Comparison of ENCODE assay signal across 15 mouse cellular contexts in genomic region chr8:88382311-88383163, GRCm38 (mm10). TPM values are rescaled to one million over a fixed set of nuclear protein-coding genes. Genes with fewer than 3 reads are reported as not detected.
DNase-seq lines count a peak whose midpoint lies in the region; ATAC-seq and TF ChIP-seq lines count a peak whose summit lies in the region.
"Had no signal": no experiment of that assay in that cellular context is flagged by ENCODE, and none has a peak within 500 bp of the region (broad histone marks: within the 10 kb centered on the region; RNA-seq: fewer than 3 reads in every experiment).

No protein-coding gene starts in this region.

- H3K4me1 ChIP-seq in kidney, postnatal 0 days (replicated peaks; ENCODE audit: insufficient read depth, low read length), result no peaks in the 10 kb centered on the region
- H3K4me1 ChIP-seq in forebrain, embryonic 10.5 days, result peaks cover 16% of the 10 kb centered on the region
- H3K4me1 ChIP-seq in limb, embryonic 15.5 days, result peaks cover 13% of the 10 kb centered on the region
- H3K4me1 ChIP-seq: liver, embryonic 13.5 days had no signal

- 60% methylated on average over 31 of the region's 31 CpGs for WGBS in kidney, postnatal 0 days
- 53% methylated on average over 31 of the region's 31 CpGs for WGBS in forebrain, embryonic 10.5 days
- 35% methylated on average over 31 of the region's 31 CpGs for WGBS in limb, embryonic 15.5 days

- H3K9ac ChIP-seq in kidney, postnatal 0 days (ENCODE audit: low read depth, low read length), result no peak overlapping the region
- H3K9ac ChIP-seq in limb, embryonic 15.5 days, result no peak overlapping the region
- H3K9ac ChIP-seq: liver, embryonic 13.5 days had no signal

- H3K4me2 ChIP-seq in kidney, postnatal 0 days (ENCODE audit: low read length), result no peak overlapping the region
- H3K4me2 ChIP-seq in limb, embryonic 15.5 days, result peak overlapping the region; percentile 14
- H3K4me2 ChIP-seq: heart, embryonic 11.5 days; liver, embryonic 13.5 days had no signal

- H3K9me3 ChIP-seq in kidney, postnatal 0 days (replicated peaks; ENCODE audit: low read length), result no peaks in the 10 kb centered on the region
- H3K9me3 ChIP-seq in forebrain, embryonic 10.5 days, result no peaks in the 10 kb centered on the region
- H3K9me3 ChIP-seq in limb, embryonic 15.5 days, result no peaks in the 10 kb centered on the region
- H3K9me3 ChIP-seq: liver, embryonic 13.5 days had no signal

- no peaks in the 10 kb centered on the region for H3K36me3 ChIP-seq in kidney, postnatal 0 days (ENCODE audit: insufficient read depth, low read length)
- no peaks in the 10 kb centered on the region for H3K36me3 ChIP-seq in forebrain, embryonic 10.5 days (replicated peaks)
- no peaks in the 10 kb centered on the region for H3K36me3 ChIP-seq in limb, embryonic 15.5 days
- H3K36me3 ChIP-seq: liver, embryonic 13.5 days had no signal

- H3K4me3 ChIP-seq in kidney, postnatal 0 days (replicated peaks; ENCODE audit: low read depth, low read length), result no peak overlapping the region
- no peak overlapping the region; the same call in 1 of the 2 replicates for H3K4me3 ChIP-seq in forebrain, embryonic 10.5 days
- no peak overlapping the region for H3K4me3 ChIP-seq in limb, embryonic 15.5 days
- H3K4me3 ChIP-seq: liver, embryonic 13.5 days had no signal

- TF ChIP-seq CTCF in kidney, postnatal 0 days (IDR thresholded peaks at IDR 0.05; ENCODE audit: low read depth), result no peak
- TF ChIP-seq CTCF in brain, embryonic 14.5 days (IDR thresholded peaks at IDR 0.05; ENCODE audit: borderline replicate concordance, extremely low read depth, insufficient read depth, insufficient read length), result no peak

- no peak for ATAC-seq in kidney, postnatal 0 days (replicated peaks; ENCODE audit: low FRiP score, low read depth)
- ATAC-seq in limb, embryonic 15.5 days (ENCODE audit: insufficient number of reproducible peaks, low FRiP score, low TSS enrichment, low read depth), result peak; percentile 36; the same call in 1 of the 2 replicates
- ATAC-seq: inflammation-experienced regulatory T-cells, adult 6 months had no signal

- no peaks in the 10 kb centered on the region for H3K27me3 ChIP-seq in kidney, postnatal 0 days (ENCODE audit: insufficient read depth, low read length)
- peaks cover 61% of the 10 kb centered on the region for H3K27me3 ChIP-seq in forebrain, embryonic 10.5 days (ENCODE audit: poor library complexity, severe bottlenecking)
- no peaks in the 10 kb centered on the region for H3K27me3 ChIP-seq in limb, embryonic 15.5 days

- no peak for TF ChIP-seq POLR2A in brain, embryonic 14.5 days (IDR thresholded peaks at IDR 0.05; ENCODE audit: borderline replicate concordance, extremely low read depth, insufficient read depth, insufficient read length, poor library complexity, severe bottlenecking)

- peak; percentile 45 for DNase-seq in kidney, postnatal 0 days (ENCODE audit: low spot score)
- no peak for DNase-seq in kidney, adult 8-10 months
- DNase-seq in brain, embryonic 14.5 days (ENCODE audit: low read depth), result peak; percentile 89
- DNase-seq in forebrain, embryonic 10.5 days (ENCODE audit: extremely low spot score, low spot score), result peak; percentile 48
- no peak for DNase-seq in adrenal gland, adult 18-20 months (ENCODE audit: low spot score in 2 of 2)
- no peak for DNase-seq in layer of hippocampus, adult 9-10 months (ENCODE audit: low spot score)
- no peak for DNase-seq in testis, postnatal 14 days (ENCODE audit: low spot score)
- DNase-seq: cerebellum, postnatal 10 days; layer of hippocampus, postnatal 36 days; liver, embryonic 13.5 days; spleen, adult 18-20 months had no signal

- H3K27ac ChIP-seq in kidney, postnatal 0 days, result no peak overlapping the region
- H3K27ac ChIP-seq in forebrain, embryonic 10.5 days, result peak overlapping the region; percentile 78
- peak overlapping the region; percentile 72 for H3K27ac ChIP-seq in limb, embryonic 15.5 days
- H3K27ac ChIP-seq: liver, embryonic 13.5 days; macrophage had no signal

RNA-seq across cellular contexts. Expression of gene Brd7, which starts 20.5 kb away (rescaled TPM):
- 64.6 and 75.1 TPM in 2 replicates for polyA plus RNA-seq in kidney, postnatal 0 days (2015; fragmentation: Nextera tagmentation; extraction: Ambion mirVana)
- polyA plus RNA-seq in brain, embryonic 14.5 days (2012; rRNA removed), result 65.6 and 69.2 TPM in 2 replicates
- polyA plus RNA-seq in forebrain, embryonic 10.5 days (2016; fragmentation: Nextera tagmentation; extraction: Ambion mirVana), result 78.7 and 87.8 TPM in 2 replicates
- polyA plus RNA-seq in limb, embryonic 15.5 days (2015; fragmentation: Nextera tagmentation; extraction: Ambion mirVana), result 54.4 and 63.2 TPM in 2 replicates
- 10 to 100 TPM; 56.0 to 67.1 TPM for total RNA-seq in adrenal gland, adult 18-20 months (2021)

Comparison
In these comparisons a context has a peak if more than half of its experiments do, and no peak if none do; other contexts are left out.
1. DNase-seq: peak in kidney, postnatal 0 days (single experiment), brain, embryonic 14.5 days (single experiment) and forebrain, embryonic 10.5 days (single experiment); none in kidney, adult 8-10 months (0 of 2), adrenal gland, adult 18-20 months (0 of 2), layer of hippocampus, adult 9-10 months (single experiment) and testis, postnatal 14 days (single experiment).